Mouse (Mus musculus): ENCODE measurements around the gene Tirap.

The Tirap gene

GRCm38 (mm10) chr9:35199772-35200471 is at the start of gene Tirap, which contains the start of gene Srpr:
Gene Tirap, minus strand, starts transcription at chr9:35200291.
Gene Srpr, plus strand, starts transcription at chr9:35200175.
- DNase-seq: peak; percentile 82

- DNase-seq: no peak
Measured at GRCm38 (mm10) chr9:35249476-35249875, 49.4 kb upstream of the Tirap start.

GRCm38 (mm10) chr9:35247405-35247804 is 47.3 kb upstream of the Tirap start:
- no peak for DNase-seq

DNA sequence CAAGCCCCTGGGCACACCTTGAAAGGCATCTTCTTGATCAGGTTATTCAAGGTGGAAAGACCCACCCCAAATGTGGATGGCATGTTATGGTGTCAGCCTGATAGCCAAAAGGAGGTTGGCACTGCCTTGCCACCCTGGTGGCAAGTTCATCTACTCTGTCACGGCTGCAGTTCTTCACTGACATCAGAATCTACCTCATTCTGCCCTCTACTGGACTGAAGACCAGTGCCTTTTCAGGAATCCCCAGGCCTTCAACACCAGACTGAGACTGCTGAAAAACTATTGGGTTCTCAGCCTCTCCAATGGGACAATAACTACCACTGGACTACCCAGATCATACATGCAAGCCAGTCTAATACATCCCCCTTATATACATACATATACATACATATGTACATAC is 39.6 kb upstream of the Tirap start:
- no peak for DNase-seq

DNA sequence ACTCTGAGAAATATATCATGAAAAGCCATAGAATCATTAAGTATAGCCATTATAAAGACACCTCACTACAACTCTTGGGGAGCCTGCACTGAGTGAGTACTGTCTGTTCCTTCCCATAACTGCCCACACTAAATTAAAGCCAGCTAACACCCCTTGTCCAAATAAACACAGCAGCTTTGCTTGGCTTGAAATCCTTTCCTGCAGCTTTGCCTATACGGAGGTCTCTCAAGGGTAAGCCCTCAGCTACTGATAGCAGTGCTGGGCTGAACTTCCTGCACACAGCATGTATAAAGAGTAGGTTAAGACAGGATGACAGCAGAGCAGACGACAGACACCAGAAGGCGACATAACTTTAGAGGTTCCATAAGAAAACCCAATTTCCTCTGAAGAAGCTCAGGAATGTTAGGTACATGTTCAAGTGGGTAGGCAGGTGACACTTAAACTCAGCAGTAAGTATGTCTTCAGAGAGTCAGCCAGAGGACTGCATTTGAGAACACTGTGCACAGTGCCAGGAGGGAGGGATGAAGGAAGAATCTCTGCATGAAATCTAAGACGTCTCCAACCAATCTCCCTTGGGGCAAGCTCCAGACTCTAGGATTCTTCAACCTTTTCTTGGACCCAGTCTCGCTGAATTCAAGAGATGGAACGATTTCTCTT is 39.0 kb upstream of the Tirap start:
- no peak for DNase-seq

DNA sequence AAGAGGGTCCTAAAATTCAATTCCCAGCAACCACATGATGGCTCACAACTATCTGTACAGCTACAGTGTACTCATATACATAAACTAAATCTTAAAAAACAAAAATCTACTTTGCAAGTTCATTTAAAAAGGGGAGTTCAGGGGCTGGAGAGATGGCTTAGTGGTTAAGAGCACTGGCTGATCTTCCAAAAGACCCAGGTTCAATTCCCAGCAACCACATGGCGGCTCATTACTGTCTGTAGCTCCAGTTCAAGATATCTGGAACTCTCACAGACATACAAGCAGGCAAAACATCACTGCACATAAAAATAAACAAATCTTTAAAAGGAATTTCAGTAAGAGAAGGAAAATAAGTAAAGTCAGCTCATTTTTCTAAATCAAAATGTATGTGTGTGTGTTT is 38.3 kb upstream of the Tirap start:
- DNase-seq: no peak

DNA sequence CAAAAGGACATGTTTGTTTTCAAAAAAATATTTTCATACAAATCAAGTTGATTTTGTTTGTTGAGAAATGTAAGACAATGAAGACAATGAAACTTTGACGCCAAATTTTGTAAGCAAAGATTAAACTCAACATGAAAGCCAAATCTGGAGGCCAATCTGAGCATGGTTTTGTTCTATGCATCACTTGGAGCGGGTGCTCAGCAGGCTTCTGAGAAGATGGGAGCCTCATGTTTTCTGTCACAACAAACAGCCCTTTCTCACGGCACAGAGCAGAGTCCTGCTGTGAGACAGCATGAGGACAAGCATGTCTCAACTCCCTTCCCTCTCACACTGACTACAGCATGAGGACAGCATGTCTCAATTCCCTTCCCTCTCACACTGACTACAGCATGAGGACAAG is 35.9 kb upstream of the Tirap start:
- no peak for DNase-seq

DNA sequence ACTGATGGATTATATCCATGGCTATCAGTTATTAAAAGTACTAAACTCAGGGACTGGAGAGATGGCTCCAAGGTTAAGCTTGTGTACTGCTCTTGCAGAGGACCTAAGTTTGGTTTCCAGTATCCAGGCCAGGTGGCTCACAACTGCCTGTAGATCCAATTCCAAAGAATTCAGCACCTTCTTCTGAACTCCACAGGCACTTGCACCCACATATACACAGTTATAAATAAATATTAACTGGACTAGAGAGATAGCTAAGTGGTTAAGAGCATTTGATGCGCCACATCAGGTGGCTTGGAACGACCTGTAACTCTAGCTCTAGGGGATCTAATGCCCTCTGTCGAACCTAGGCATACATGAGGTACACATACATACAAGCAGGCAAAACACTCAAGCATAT is 28.6 kb upstream of the Tirap start:
- DNase-seq: no peak

GRCm38 (mm10) chr9:35223466-35223865 is 23.4 kb upstream of the Tirap start:
- no peak for DNase-seq

GRCm38 (mm10) chr9:35217963-35218362 is 17.9 kb upstream of the Tirap start:
- DNase-seq: no peak

DNA sequence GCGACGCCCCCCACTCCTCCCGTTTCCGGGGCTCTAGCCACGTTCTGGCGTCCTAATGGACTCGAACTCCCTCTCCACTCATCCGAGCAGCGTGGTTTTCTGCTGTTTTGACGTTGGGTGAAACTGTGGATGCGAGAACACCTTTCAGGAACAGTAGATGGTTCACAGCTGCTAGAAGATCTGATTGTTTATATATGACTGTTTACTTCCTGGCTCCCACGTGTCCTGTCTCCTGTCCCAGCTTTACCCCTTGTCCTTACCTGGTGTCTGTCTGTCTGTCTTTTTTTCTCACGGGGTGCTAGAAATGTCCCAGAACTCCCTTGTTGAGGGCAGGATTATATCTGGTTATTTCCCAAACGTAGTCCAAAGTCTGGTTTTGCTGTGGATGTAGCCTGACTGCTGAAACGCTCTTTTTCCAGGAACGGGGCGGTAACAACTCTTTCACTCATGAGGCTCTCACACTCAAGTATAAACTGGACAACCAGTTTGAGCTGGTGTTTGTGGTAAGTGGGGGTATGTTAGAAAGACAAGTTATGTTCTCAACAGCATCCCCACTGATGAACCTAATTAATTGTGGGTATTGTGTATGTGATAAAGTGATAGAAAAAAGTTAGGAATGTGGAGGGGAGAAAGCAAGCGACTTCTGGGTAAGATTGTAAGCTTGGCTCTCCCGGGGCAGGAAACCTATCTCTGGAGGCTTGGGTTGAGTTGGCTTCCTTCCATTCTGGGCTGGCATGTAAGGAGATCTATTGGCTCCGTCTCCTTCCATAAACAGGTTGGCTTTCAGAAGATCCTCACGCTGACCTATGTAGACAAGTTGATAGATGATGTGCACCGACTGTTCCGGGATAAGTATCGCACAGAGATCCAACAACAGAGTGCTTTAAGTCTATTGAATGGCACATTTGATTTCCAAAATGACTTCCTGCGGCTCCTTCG is 11.8 kb upstream of the Tirap start:
- no peak for DNase-seq

DNA sequence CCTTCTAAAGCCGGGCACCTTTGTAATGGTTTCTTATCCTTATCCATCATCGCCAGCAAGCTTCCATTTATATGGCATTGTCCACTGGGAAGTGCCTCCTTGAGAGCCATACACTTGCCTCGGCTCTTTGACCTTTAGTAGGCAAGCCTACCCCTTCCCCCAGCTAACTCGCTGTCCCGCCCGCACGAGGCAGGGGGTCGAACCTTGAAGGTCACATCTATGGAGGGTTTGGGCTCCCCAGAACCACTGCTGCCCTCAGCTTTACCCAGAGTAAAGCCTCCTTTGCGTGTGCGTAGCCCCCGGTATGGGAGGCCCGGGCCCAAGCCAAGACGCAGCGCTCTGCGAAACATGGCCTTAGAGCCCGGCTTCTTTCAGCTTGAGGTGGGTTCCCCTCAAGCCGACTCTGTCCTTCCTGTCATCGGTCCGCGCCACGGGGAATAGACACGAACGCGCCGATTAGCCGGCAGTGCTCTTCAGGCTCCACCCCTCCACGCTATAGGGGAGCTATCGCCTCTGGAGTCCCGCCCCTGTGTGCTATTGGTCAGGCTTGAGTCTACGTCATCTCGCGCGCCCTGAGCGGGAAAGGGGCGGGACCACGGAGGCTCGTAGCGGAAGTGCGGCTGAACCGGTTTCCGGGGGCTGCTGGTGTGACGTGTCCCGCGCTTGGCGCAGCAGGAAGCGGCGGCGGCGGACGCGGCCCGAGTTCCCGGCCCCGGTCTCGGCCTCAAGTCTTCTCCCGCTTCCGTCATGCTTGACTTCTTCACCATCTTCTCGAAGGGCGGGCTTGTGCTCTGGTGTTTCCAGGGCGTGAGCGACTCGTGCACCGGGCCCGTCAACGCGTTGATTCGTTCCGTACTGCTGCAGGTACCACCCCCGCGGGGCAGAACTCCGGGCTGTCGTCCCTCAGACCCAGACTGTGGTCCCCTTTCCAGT is 10.7 kb upstream of the Tirap start, which contains the start of gene Foxred1:
TSS of gene Foxred1 (minus strand) at position 514 of the 933 bp plus-strand sequence.
- DNase-seq: peak; percentile 99

GRCm38 (mm10) chr9:35204421-35204820 is 4.3 kb upstream of the Tirap start:
- DNase-seq: no peak

DNA sequence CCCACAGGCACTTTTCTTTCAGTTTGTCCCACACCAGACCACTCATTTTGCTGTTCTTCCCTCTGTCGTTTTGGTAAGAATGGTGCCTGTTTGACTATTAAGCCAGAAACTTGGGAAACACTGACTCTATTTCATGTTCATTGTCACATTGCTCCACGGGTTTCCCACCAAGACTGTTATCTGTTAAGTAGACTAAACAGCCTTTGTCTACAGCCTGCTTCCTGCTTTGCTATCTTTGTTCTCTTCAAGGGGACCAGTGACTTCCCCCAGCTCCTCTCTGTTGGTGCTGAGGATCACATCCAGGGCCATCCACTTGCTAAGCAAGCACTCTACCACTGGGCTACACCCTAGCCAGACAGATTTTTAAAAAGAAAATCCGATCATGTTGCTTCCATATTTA is 3.4 kb upstream of the Tirap start:
- DNase-seq: no peak

- DNase-seq: no peak
Measured at GRCm38 (mm10) chr9:35200529-35201060, 504 bp upstream of the Tirap start.

GRCm38 (mm10) chr9:35198945-35199771 is 933 bp downstream of the Tirap start:
- DNase-seq: no peak

GRCm38 (mm10) chr9:35198351-35198750 is 1.7 kb downstream of the Tirap start:
- DNase-seq: no peak

DNA sequence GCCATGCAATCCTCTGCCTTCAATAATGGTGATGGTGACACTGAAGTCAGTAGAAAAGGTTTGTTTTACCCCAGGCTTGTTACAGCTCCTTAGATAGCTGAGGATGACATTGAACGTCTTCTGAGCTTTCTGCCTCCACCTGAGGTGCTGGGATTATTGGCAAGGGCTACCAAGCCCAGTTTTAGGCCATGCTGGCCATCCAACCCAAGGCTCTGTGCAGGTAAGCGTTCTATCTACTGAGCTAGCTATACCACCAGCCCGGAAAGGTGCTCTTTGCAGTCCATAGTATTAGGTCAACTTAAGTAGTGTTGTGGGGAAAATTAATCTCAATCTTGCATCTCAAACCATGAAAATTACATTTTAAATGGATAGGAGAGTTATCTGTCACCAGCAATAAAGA is 2.5 kb downstream of the Tirap start:
- DNase-seq: no peak

DNA sequence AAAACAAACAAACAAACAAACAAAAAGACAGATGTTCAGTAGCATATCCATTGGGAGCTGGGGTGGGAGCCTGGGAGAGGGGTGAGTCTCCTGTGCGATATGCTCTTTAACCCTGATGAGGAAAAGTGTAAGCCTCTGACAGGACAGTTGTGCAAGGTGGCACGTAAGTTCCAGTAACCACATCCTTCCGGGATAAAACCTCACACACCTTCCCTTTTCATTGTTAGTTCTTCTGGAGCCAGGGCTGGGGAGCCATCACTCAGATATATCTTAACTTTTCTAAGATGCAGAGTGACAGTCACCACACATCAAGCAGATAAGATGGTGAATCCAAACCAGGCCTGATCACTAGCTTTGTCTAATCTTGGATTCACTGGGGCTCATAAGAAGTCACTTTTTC is 6.0 kb downstream of the Tirap start:
- no peak for DNase-seq

DNA sequence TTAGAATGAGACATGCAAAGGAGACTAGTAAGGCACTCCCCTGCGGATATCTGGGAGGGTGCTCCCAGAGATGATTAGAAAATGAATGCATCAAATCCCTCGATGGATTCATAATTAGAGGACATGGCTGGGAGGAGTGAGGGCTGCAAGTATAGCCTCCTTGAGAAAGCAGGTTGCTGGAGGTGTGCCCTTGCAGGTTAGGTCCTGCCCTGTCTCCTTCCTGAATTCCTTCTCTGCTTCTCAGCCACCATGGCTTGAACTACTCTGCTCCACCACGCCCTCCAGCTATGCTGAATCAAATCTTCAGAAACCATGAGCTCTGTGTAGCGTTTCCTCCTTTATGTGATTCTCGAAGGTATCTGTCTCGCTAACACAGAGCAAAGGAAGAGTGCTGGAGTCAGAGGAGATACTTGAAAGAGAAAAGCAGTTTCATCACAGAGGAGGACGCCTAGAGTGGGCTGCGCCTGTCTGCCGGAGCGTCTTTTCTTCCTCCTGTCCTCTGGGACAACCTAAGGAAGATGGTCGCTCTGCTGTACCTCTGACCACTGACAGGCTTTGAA is 7.0 kb downstream of the Tirap start:
- DNase-seq: no peak

- DNase-seq: peak; percentile 65
Measured at GRCm38 (mm10) chr9:35188700-35189099, 11.4 kb downstream of the Tirap start.
